Mouse (Mus musculus) heart, embryonic 14.5 days (tissue): ENCODE results near the gene Dip2b. TPM values are rescaled to one million over a fixed set of nuclear protein-coding genes. Genes with fewer than 3 reads are reported as not detected.

Experiments
- ATAC-seq: fragments of 200-750 bp; cut with Nextera tagmentation; 2 replicates; pipeline ENCODE4 v1.8.0; 2017; ENCODE audit warnings: low read depth, moderate TSS enrichment; ENCODE audit not compliant: insufficient number of reproducible peaks, insufficient read depth, low FRiP score
- H3K27ac ChIP-seq, 2 experiments: fragments of 200-500 bp in 1 of 2; fragments of 300-500 bp in 1 of 2; sonication (generic) in 1 of 2; replicated peaks in 1 of 2; 2 replicates each; pipeline ENCODE4 v1.5.1; 2012 to 2014; ENCODE audit warnings: low read depth in 2 of 2, low read length in 2 of 2, control low read depth in 1 of 2, mild to moderate bottlenecking in 1 of 2, mixed read lengths in 1 of 2; ENCODE audit not compliant: control insufficient read depth in 1 of 2, insufficient read depth in 1 of 2
- H3K27me3 ChIP-seq: fragments of 300-500 bp; sonication (generic); 2 replicates; pipeline ENCODE4 v1.6.1; 2014; ENCODE audit warnings: mild to moderate bottlenecking, low read length, control low read depth; ENCODE audit not compliant: control insufficient read depth, insufficient read depth
- H3K36me3 ChIP-seq: fragments of 300-500 bp; sonication (generic); 2 replicates; pipeline ENCODE4 v1.6.1; 2014; ENCODE audit warnings: mild to moderate bottlenecking, control low read depth, low read length, mixed read lengths; ENCODE audit not compliant: control insufficient read depth, insufficient read depth
- H3K4me1 ChIP-seq, 2 experiments: fragments of 200-500 bp in 1 of 2; fragments of 300-500 bp in 1 of 2; sonication (generic) in 1 of 2; 2 replicates each; pipeline ENCODE4 v1.6.1; 2012 to 2014; ENCODE audit warnings: low read length in 2 of 2, control low read depth in 1 of 2, mixed read lengths in 1 of 2; ENCODE audit not compliant: control insufficient read depth in 2 of 2, insufficient read depth in 2 of 2
- H3K4me2 ChIP-seq: fragments of 300-500 bp; sonication (generic); 2 replicates; pipeline ENCODE4 v1.6.1; 2014; ENCODE audit warnings: mild to moderate bottlenecking, low read length
- H3K4me3 ChIP-seq, 2 experiments: fragments of 200-500 bp in 1 of 2; fragments of 300-500 bp in 1 of 2; sonication (generic) in 1 of 2; 2 replicates each; pipeline ENCODE4 v1.5.1; 2012 to 2014; ENCODE audit warnings: low read length in 2 of 2, mild to moderate bottlenecking in 2 of 2, control low read depth in 1 of 2, low read depth in 1 of 2, moderate library complexity in 1 of 2; ENCODE audit not compliant: control insufficient read depth in 1 of 2, insufficient read depth in 1 of 2
- H3K9ac ChIP-seq: fragments of 300-500 bp; sonication (generic); 2 replicates; pipeline ENCODE4 v1.6.1; 2014; ENCODE audit warnings: mild to moderate bottlenecking, low read length
- H3K9me3 ChIP-seq: fragments of 300-500 bp; sonication (generic); 2 replicates; pipeline ENCODE4 v1.6.1; 2016; ENCODE audit warnings: low read length, control low read depth; ENCODE audit not compliant: control insufficient read depth
- WGBS: fragments of 180-500 bp; shearing (Covaris S2); extraction: QIAGEN DNeasy Blood & Tissue Kit; methylation state at CpG from one replicate; pipeline ENCODE4 v1.1.7; 2014; 5-methylcytosine and 5-hydroxymethylcytosine counted together
- polyA plus RNA-seq: library from polyadenylated mRNA; unstranded; fragments of >200 nt; fragmentation: Nextera tagmentation; extraction: Ambion mirVana; gene quantifications from 2 replicates; pipeline ENCODE4 v1.2.1, GENCODE M21; 2014

The Dip2b gene
- polyA plus RNA-seq, 1 experiment from 2014 or later: 20.2 TPM

DNA sequence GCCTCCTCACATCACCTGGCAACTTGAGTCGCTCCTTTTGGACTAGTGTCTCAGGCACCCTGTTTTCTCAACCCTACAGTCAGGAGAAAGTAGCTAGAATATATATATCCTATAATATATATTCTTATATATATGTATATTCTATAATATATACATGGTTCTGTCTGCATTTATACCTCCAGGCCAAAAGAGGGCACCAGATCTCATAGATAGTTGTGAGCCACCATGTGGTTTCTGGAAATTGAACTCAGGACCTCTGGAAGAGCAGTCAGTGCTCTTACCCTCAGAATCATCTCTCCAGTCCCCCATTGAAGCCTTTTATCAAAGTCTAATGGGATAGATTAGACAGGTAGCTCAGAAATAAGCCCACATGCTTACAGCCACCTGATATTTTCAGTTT, 17.3 kb upstream of the Dip2b start:
- WGBS: 92% methylated on average over 1 of the region's 1 CpGs
- H3K4me2 ChIP-seq: no peak overlapping the region
- no peak for ATAC-seq

GRCm38 (mm10) chr15:100022923-100023322, 15.5 kb upstream of the Dip2b start:
- Histone ChIP-seq H3K4me1 (peaks cover 0 to 9% of the 10 kb centered on the region in 2 experiments; a peak in 1 of 4 replicates), H3K36me3 (no peaks in the 10 kb centered on the region), H3K27ac (no peak overlapping the region), H3K27me3 (no peaks in the 10 kb centered on the region), H3K9ac (no peak overlapping the region), H3K4me3 (no peak overlapping the region), H3K4me2 (no peak overlapping the region), H3K9me3 (no peaks in the 10 kb centered on the region)
- WGBS: 13% methylated on average over 5 of the region's 5 CpGs
- ATAC-seq: no peak

More for the DNA sequence above, 17.3 kb upstream of the Dip2b start:
- H3K36me3 ChIP-seq: peaks cover 4% of the 10 kb centered on the region; the same call in 1 of the 2 replicates
- H3K4me1 ChIP-seq: peaks cover 0 to 9% of the 10 kb centered on the region in 2 experiments; a peak in 1 of 4 replicates
- H3K9me3 ChIP-seq: no peaks in the 10 kb centered on the region
- H3K27ac ChIP-seq: no peak overlapping the region
- H3K4me3 ChIP-seq: no peak overlapping the region
- no peak overlapping the region for H3K9ac ChIP-seq
- H3K27me3 ChIP-seq: no peaks in the 10 kb centered on the region

DNA sequence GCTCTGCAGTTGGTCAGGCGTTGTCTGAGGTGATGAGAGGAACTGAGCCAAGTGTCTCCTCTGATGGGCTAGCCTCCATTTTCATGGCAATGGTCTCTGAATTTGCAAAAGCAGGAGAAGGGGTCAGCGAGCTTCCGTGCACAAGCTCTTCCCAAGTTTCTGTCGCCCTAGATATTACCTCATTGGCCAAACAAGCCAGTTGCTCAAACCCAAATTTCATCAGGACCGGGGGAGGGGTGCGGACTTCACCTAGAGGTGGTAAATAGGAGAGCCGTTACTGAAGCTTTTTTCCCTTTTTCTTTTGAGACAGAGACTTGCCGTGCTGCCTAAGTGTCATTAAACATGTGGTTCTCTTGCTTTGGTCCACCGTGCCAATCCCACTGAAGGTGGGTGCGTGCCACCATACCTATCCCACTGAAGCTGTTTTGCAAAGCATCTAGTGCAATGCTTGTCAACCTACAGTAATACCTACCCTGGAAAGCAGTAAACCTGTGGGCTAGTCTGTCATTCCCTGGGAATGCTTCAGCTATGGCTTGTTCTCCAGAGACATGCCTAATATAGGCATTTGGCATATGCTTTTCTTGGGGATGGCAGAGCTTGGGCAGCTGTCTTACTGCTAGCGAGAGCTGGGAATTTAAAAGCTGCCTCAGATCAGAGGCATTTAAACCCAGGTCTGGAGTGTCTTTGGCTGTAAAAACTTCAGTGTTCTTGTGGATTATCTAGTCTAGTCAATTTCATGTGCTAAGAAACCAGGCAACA, 13.2 kb upstream of the Dip2b start:
- no peak overlapping the region for H3K4me3 ChIP-seq
- no peak for ATAC-seq
- no peaks in the 10 kb centered on the region for H3K36me3 ChIP-seq
- H3K27me3 ChIP-seq: no peaks in the 10 kb centered on the region
- H3K27ac ChIP-seq: no peak overlapping the region
- peaks cover 0 to 4% of the 10 kb centered on the region in 2 experiments; a peak in 1 of 4 replicates for H3K4me1 ChIP-seq
- no peaks in the 10 kb centered on the region for H3K9me3 ChIP-seq
- no peak overlapping the region for H3K9ac ChIP-seq
- WGBS: 68% methylated on average over 11 of the region's 11 CpGs
- no peak overlapping the region for H3K4me2 ChIP-seq

- H3K4me3 ChIP-seq: no peak overlapping the region
- ATAC-seq: no peak
- 69% methylated on average over 2 of the region's 2 CpGs for WGBS
These were observed 10.3 kb upstream of the Dip2b start for GRCm38 (mm10) chr15:100028133-100028532.

GRCm38 (mm10) chr15:100029497-100029896, 9.0 kb upstream of the Dip2b start:
- 0 out of 2 replicates have a peak, but pooled peaks cover 4% of the 10 kb centered on the region for H3K9me3 ChIP-seq
- H3K36me3 ChIP-seq: no peaks in the 10 kb centered on the region
- H3K27ac ChIP-seq: no peak overlapping the region
- no peaks in the 10 kb centered on the region for H3K27me3 ChIP-seq
- 62% methylated on average over 8 of the region's 8 CpGs for WGBS
- no peak overlapping the region for H3K9ac ChIP-seq
- peaks cover 0 to 4% of the 10 kb centered on the region in 2 experiments; a peak in 1 of 4 replicates for H3K4me1 ChIP-seq
- no peak overlapping the region for H3K4me2 ChIP-seq
- ATAC-seq: no peak
- H3K4me3 ChIP-seq: no peak overlapping the region

More at GRCm38 (mm10) chr15:100028133-100028532, 10.3 kb upstream of the Dip2b start:
- Histone ChIP-seq H3K27ac (no peak overlapping the region), H3K9ac (no peak overlapping the region), H3K27me3 (no peaks in the 10 kb centered on the region), H3K9me3 (0 out of 2 replicates have a peak, but pooled peaks cover 3% of the 10 kb centered on the region), H3K4me2 (no peak overlapping the region), H3K36me3 (no peaks in the 10 kb centered on the region), H3K4me1 (peaks cover 0 to 4% of the 10 kb centered on the region in 2 experiments; a peak in 1 of 4 replicates)

GRCm38 (mm10) chr15:100029900-100030299, 8.6 kb upstream of the Dip2b start:
- ATAC-seq: no peak

DNA sequence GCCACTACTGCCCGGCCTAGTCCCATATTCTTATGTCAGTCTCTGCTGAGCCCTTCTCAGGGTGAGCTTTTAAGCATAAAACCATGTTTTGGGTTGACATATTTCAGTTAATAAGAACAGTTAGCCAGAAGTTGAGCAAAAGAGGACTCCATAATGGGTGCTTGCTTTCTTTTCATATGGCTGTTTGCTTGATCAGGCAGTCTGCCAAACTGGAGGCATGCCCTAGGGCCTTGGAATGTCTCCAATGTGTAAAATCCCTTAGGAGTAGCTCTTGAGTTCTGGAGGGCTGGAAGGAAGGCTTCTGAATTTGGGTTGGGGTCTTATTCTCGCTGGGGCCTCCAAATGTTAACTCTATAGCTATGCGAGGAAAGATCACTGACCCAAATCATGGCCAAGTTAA, 5.9 kb upstream of the Dip2b start:
- H3K9me3 ChIP-seq: 0 out of 2 replicates have a peak, but pooled peaks cover 4% of the 10 kb centered on the region
- no peak overlapping the region for H3K9ac ChIP-seq
- no peak overlapping the region for H3K4me3 ChIP-seq
- H3K4me1 ChIP-seq: no peaks in the 10 kb centered on the region
- 92% methylated on average over 3 of the region's 3 CpGs for WGBS
- ATAC-seq: no peak
- no peak overlapping the region for H3K27ac ChIP-seq
- no peaks in the 10 kb centered on the region for H3K27me3 ChIP-seq
- H3K36me3 ChIP-seq: no peaks in the 10 kb centered on the region
- no peak overlapping the region for H3K4me2 ChIP-seq

More at GRCm38 (mm10) chr15:100029900-100030299, 8.6 kb upstream of the Dip2b start:
- Histone ChIP-seq H3K27me3 (no peaks in the 10 kb centered on the region), H3K36me3 (no peaks in the 10 kb centered on the region), H3K4me1 (peaks cover 0 to 4% of the 10 kb centered on the region in 2 experiments; a peak in 1 of 4 replicates), H3K4me3 (no peak overlapping the region), H3K4me2 (no peak overlapping the region), H3K27ac (no peak overlapping the region), H3K9ac (no peak overlapping the region), H3K9me3 (0 out of 2 replicates have a peak, but pooled peaks cover 4% of the 10 kb centered on the region)
- 77% methylated on average over 2 of the region's 2 CpGs for WGBS
